Comparison of ENCODE assay signal across 16 mouse cellular contexts in the genomic region with DNA sequence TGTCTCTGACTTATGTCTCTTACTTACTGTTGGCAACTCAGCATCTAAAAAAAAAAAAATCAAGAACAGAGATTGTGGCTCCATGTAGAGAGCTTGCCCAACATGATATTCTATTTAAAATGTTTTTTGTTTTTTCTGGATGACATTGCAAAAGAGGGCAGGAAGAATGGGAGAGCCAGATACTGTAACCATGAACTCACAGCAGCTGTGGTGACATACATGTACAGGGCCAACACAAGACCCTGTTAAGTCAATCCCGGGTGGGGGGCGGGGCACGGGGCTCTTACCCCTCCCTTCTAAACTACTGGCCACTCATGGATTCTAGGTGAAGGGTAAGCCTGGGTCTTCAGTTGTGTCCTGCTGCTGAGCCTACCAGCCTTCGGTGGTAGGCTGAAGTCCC. TPM values are rescaled to one million over a fixed set of nuclear protein-coding genes. Genes with fewer than 3 reads are reported as not detected.
A peak's percentile ranks its signal among the peaks of the same experiment; 100 is the strongest.
DNase-seq lines count a peak whose midpoint lies in the region; ATAC-seq and TF ChIP-seq lines count a peak whose summit lies in the region.
"Had no signal": no experiment of that assay in that cellular context is flagged by ENCODE, and none has a peak within 500 bp of the region (broad histone marks: within the 10 kb centered on the region; RNA-seq: fewer than 3 reads in every experiment).

No protein-coding gene starts in this region.

- ATAC-seq in lung, postnatal 0 days, result no peak
- no peak for ATAC-seq in liver, embryonic 13.5 days (ENCODE audit: low read depth)
- ATAC-seq in stomach, embryonic 15.5 days (ENCODE audit: insufficient read depth, low FRiP score, low read depth), result no peak
- ATAC-seq in hindbrain, embryonic 14.5 days (ENCODE audit: low FRiP score), result no peak
- ATAC-seq in intestine, embryonic 16.5 days, result no peak
- ATAC-seq: midbrain, embryonic 13.5 days had no signal

- no peak for TF ChIP-seq CTCF in lung, postnatal 0 days (IDR thresholded peaks at IDR 0.05)
- no peak for TF ChIP-seq CTCF in lung, adult 2 months (IDR thresholded peaks at IDR 0.05; ENCODE audit: insufficient read depth, low read length)

- no peaks in the 10 kb centered on the region for H3K36me3 ChIP-seq in lung, postnatal 0 days (ENCODE audit: insufficient read depth, low read length)
- H3K36me3 ChIP-seq in liver, embryonic 13.5 days, result no peaks in the 10 kb centered on the region
- no peaks in the 10 kb centered on the region for H3K36me3 ChIP-seq in stomach, embryonic 15.5 days
- H3K36me3 ChIP-seq in hindbrain, embryonic 14.5 days (replicated peaks; ENCODE audit: control insufficient read depth, insufficient read depth), result no peaks in the 10 kb centered on the region
- no peaks in the 10 kb centered on the region for H3K36me3 ChIP-seq in intestine, embryonic 16.5 days (ENCODE audit: control insufficient read depth, insufficient read depth, low read length)
- H3K36me3 ChIP-seq: embryonic facial prominence, embryonic 15.5 days; forebrain, embryonic 12.5 days; hindbrain, embryonic 10.5 days; kidney, embryonic 15.5 days; limb, embryonic 13.5 days; midbrain, embryonic 13.5 days had no signal

- 86% methylated on average over 4 of the region's 4 CpGs for WGBS in lung, postnatal 0 days
- WGBS in lung, adult 2 months, result 82% methylated on average over 4 of the region's 4 CpGs
- 49% methylated on average over 4 of the region's 4 CpGs for WGBS in liver, embryonic 13.5 days (ENCODE audit: insufficient replicate concordance)
- WGBS in stomach, embryonic 15.5 days, result 83% methylated on average over 4 of the region's 4 CpGs
- 92% methylated on average over 4 of the region's 4 CpGs for WGBS in hindbrain, embryonic 14.5 days
- WGBS in intestine, embryonic 16.5 days, result 95% methylated on average over 4 of the region's 4 CpGs

- peaks cover 3% of the 10 kb centered on the region; the same call in 1 of the 2 replicates for H3K9me3 ChIP-seq in lung, postnatal 0 days (ENCODE audit: low read length)
- H3K9me3 ChIP-seq in liver, embryonic 13.5 days (replicated peaks), result no peaks in the 10 kb centered on the region
- no peaks in the 10 kb centered on the region for H3K9me3 ChIP-seq in stomach, embryonic 15.5 days
- 0 out of 2 replicates have a peak, but pooled peaks cover 4% of the 10 kb centered on the region for H3K9me3 ChIP-seq in hindbrain, embryonic 14.5 days (ENCODE audit: control insufficient read depth, low read length)
- no peaks in the 10 kb centered on the region for H3K9me3 ChIP-seq in intestine, embryonic 16.5 days (ENCODE audit: control insufficient read depth, low read length)
- H3K9me3 ChIP-seq: embryonic facial prominence, embryonic 15.5 days; kidney, embryonic 15.5 days; midbrain, embryonic 13.5 days had no signal

- H3K27ac ChIP-seq in lung, postnatal 0 days (ENCODE audit: low read length), result peak overlapping the region; percentile 69
- peak overlapping the region; percentile 93 for H3K27ac ChIP-seq in liver, embryonic 13.5 days
- 0 out of 2 replicates have a peak overlapping the region, but pooled peaks have one; percentile 54 for H3K27ac ChIP-seq in stomach, embryonic 15.5 days
- no peak overlapping the region for H3K27ac ChIP-seq in hindbrain, embryonic 14.5 days
- H3K27ac ChIP-seq in intestine, embryonic 16.5 days (ENCODE audit: low read length), result no peak overlapping the region
- H3K27ac ChIP-seq: embryonic facial prominence, embryonic 15.5 days; hindbrain, embryonic 10.5 days; limb, embryonic 13.5 days; midbrain, embryonic 13.5 days had no signal

- peaks cover 4% of the 10 kb centered on the region; the same call in 1 of the 2 replicates for H3K4me1 ChIP-seq in lung, postnatal 0 days (ENCODE audit: insufficient read depth, low read depth, low read length)
- H3K4me1 ChIP-seq in lung, adult 2 months (ENCODE audit: control insufficient read depth, insufficient read depth, low read length), result peaks cover 9% of the 10 kb centered on the region; the same call in 1 of the 2 replicates
- peaks cover 40% of the 10 kb centered on the region for H3K4me1 ChIP-seq in liver, embryonic 13.5 days (replicated peaks)
- peaks cover 8% of the 10 kb centered on the region for H3K4me1 ChIP-seq in stomach, embryonic 15.5 days
- no peaks in the 10 kb centered on the region for H3K4me1 ChIP-seq in hindbrain, embryonic 14.5 days (replicated peaks; ENCODE audit: control insufficient read depth, insufficient read depth, low read length)
- H3K4me1 ChIP-seq in intestine, embryonic 16.5 days (ENCODE audit: control insufficient read depth, insufficient read depth, low read length), result peaks cover 14% of the 10 kb centered on the region
- H3K4me1 ChIP-seq: forebrain, embryonic 12.5 days; hindbrain, embryonic 10.5 days; limb, embryonic 13.5 days; midbrain, embryonic 13.5 days had no signal

- H3K27me3 ChIP-seq in lung, postnatal 0 days (replicated peaks; ENCODE audit: insufficient read depth, low read length), result no peaks in the 10 kb centered on the region
- H3K27me3 ChIP-seq in liver, embryonic 13.5 days, result no peaks in the 10 kb centered on the region
- H3K27me3 ChIP-seq in stomach, embryonic 15.5 days (replicated peaks), result no peaks in the 10 kb centered on the region
- H3K27me3 ChIP-seq in hindbrain, embryonic 14.5 days (ENCODE audit: control insufficient read depth, insufficient read depth, low read length), result no peaks in the 10 kb centered on the region
- H3K27me3 ChIP-seq in intestine, embryonic 16.5 days (replicated peaks; ENCODE audit: control insufficient read depth, insufficient read depth, low read length), result no peaks in the 10 kb centered on the region
- H3K27me3 ChIP-seq: embryonic facial prominence, embryonic 15.5 days; forebrain, embryonic 12.5 days; kidney, embryonic 15.5 days; limb, embryonic 13.5 days; midbrain, embryonic 13.5 days had no signal

- H3K4me2 ChIP-seq in lung, postnatal 0 days (replicated peaks; ENCODE audit: low read depth, low read length), result no peak overlapping the region
- H3K4me2 ChIP-seq in liver, embryonic 13.5 days, result peak overlapping the region; percentile 67
- no peak overlapping the region for H3K4me2 ChIP-seq in stomach, embryonic 15.5 days
- H3K4me2 ChIP-seq in hindbrain, embryonic 14.5 days (replicated peaks), result no peak overlapping the region
- H3K4me2 ChIP-seq in intestine, embryonic 16.5 days (ENCODE audit: low read depth, low read length), result no peak overlapping the region
- H3K4me2 ChIP-seq: embryonic facial prominence, embryonic 15.5 days; forebrain, embryonic 12.5 days; kidney, embryonic 15.5 days; limb, embryonic 13.5 days; midbrain, embryonic 13.5 days had no signal

- TF ChIP-seq EP300 in lung, postnatal 0 days (IDR thresholded peaks at IDR 0.05), result no peak

- TF ChIP-seq POLR2A in lung, adult 2 months (IDR thresholded peaks at IDR 0.05; ENCODE audit: borderline replicate concordance, extremely low read depth, low read depth, low read length), result no peak

- DNase-seq in heart, adult 11 months, result peak; percentile 84
- no peak for DNase-seq in heart, adult 8-10 months (ENCODE audit: low spot score)
- DNase-seq in lung, postnatal 0 days (ENCODE audit: low spot score), result peak; percentile 47
- no peak for DNase-seq in lung, adult 2 months
- DNase-seq in liver, embryonic 13.5 days, result no peak
- DNase-seq in hindbrain, embryonic 14.5 days (ENCODE audit: low spot score), result no peak
- DNase-seq: adrenal gland, postnatal 25 days had no signal

- H3K4me3 ChIP-seq in lung, postnatal 0 days (ENCODE audit: low read depth, low read length), result no peak overlapping the region
- H3K4me3 ChIP-seq in lung, adult 2 months (replicated peaks; ENCODE audit: extremely low read depth, low read depth, low read length), result no peak overlapping the region
- H3K4me3 ChIP-seq in liver, embryonic 13.5 days (replicated peaks), result no peak overlapping the region
- H3K4me3 ChIP-seq in stomach, embryonic 15.5 days (replicated peaks), result no peak overlapping the region
- H3K4me3 ChIP-seq in hindbrain, embryonic 14.5 days (replicated peaks; ENCODE audit: low read length), result no peak overlapping the region
- no peak overlapping the region for H3K4me3 ChIP-seq in intestine, embryonic 16.5 days (ENCODE audit: low read length)
- H3K4me3 ChIP-seq: embryonic facial prominence, embryonic 15.5 days; forebrain, embryonic 12.5 days; hindbrain, embryonic 10.5 days; kidney, embryonic 15.5 days; layer of hippocampus, adult 2 months; limb, embryonic 13.5 days; midbrain, embryonic 13.5 days had no signal

- no peak overlapping the region for H3K9ac ChIP-seq in lung, postnatal 0 days (replicated peaks; ENCODE audit: low read depth)
- H3K9ac ChIP-seq in liver, embryonic 13.5 days, result no peak overlapping the region
- no peak overlapping the region for H3K9ac ChIP-seq in stomach, embryonic 15.5 days
- no peak overlapping the region for H3K9ac ChIP-seq in hindbrain, embryonic 14.5 days
- no peak overlapping the region for H3K9ac ChIP-seq in intestine, embryonic 16.5 days (ENCODE audit: low read depth, low read length)
- H3K9ac ChIP-seq: embryonic facial prominence, embryonic 15.5 days; forebrain, embryonic 12.5 days; kidney, embryonic 15.5 days; limb, embryonic 13.5 days; midbrain, embryonic 13.5 days had no signal

RNA-seq across cellular contexts. Expression of a gene that starts 42.2 kb away (rescaled TPM):
- total RNA-seq in heart, adult 8-10 months (2022), result 10 to 100 TPM; 52.8 to 75.4 (median 55.2) TPM
- 30.6 and 33.4 TPM in 2 replicates for polyA plus RNA-seq in lung, postnatal 0 days (2015; fragmentation: Nextera tagmentation; extraction: Ambion mirVana)
- 22.0 and 26.9 TPM in 2 replicates for polyA plus RNA-seq in lung, adult 2 months (2012; rRNA removed)
- 30.6 and 36.0 TPM in 2 replicates for polyA plus RNA-seq in liver, embryonic 13.5 days (2015; fragmentation: Nextera tagmentation; extraction: Ambion mirVana)
- 44.2 and 44.5 TPM in 2 replicates for polyA plus RNA-seq in stomach, embryonic 15.5 days (2015; fragmentation: Nextera tagmentation; extraction: Ambion mirVana)
- 22.5 and 23.1 TPM in 2 replicates for polyA plus RNA-seq in hindbrain, embryonic 14.5 days (2014; fragmentation: Nextera tagmentation; extraction: Ambion mirVana)
- polyA plus RNA-seq in intestine, embryonic 16.5 days (2015; fragmentation: Nextera tagmentation; extraction: Ambion mirVana), result 27.3 and 39.7 TPM in 2 replicates

Comparison
In these comparisons a context has a peak if more than half of its experiments do, and no peak if none do; other contexts are left out.
1. DNase-seq: peak in heart, adult 11 months (single experiment) and lung, postnatal 0 days (single experiment); none in heart, adult 8-10 months (single experiment), lung, adult 2 months (single experiment), liver, embryonic 13.5 days (single experiment) and hindbrain, embryonic 14.5 days (single experiment).
2. H3K27ac ChIP-seq: peak in lung, postnatal 0 days (single experiment), liver, embryonic 13.5 days (single experiment) and stomach, embryonic 15.5 days (single experiment); none in hindbrain, embryonic 14.5 days (single experiment) and intestine, embryonic 16.5 days (single experiment).